Mouse (Mus musculus) c-Kit-positive CD71-positive TER-119-positive erythroid progenitor cells, embryonic 14.5 days (primary cell): Measurements from ENCODE around the gene Pgs1.

ENCODE experiments used
- DNase-seq: peaks from one replicate; pipeline ENCODE4 v3.0.0-alpha.2; 2013; ENCODE audit warnings: low spot score

Pgs1 gene

DNA sequence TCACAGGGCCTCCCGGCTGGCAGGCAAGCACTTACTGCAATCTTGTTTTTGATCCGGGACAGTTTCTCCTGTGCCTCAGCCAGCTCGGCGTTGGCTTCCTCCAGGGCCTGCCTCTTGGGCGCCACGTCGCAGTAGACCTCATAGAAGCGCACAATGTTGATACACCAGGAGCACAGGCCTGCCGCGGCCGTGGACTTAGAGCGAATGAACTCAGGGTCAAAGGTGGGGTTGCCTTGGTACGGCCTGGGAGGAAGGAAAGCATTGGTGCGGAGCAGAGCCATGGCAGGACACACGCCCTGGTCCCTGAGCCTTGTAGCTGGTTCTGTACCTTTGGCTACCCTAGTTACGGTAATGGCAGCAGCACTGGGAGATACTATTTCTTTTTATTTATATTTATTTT lies 64.1 kb downstream of the Pgs1 start:
- no peak for DNase-seq

GRCm38 (mm10) chr11:118058367-118058766 lies 72.3 kb downstream of the Pgs1 start:
- no peak for DNase-seq

DNA sequence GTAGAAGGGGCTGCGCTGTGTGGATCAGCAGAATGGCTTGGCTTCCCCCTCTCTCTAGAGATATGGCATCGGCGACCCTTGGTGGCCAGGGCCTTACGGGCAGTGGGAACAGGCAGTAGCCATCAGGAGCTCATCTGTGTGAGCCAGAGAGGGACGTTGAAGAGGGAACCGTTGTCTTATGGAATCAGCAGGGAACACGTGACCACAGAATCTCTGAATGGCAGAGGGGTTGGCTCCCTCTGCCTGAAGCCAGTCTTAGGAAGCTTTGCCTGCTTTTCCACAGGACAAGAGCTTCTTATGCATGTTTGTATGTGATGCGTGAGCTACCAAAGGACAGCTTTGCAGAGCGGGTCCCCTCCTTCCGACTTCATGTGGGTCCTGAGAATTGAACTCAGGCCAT lies 72.8 kb downstream of the Pgs1 start:
- no peak for DNase-seq

- no peak for DNase-seq
These were observed 73.9 kb downstream of the Pgs1 start for GRCm38 (mm10) chr11:118060038-118060437.

DNA sequence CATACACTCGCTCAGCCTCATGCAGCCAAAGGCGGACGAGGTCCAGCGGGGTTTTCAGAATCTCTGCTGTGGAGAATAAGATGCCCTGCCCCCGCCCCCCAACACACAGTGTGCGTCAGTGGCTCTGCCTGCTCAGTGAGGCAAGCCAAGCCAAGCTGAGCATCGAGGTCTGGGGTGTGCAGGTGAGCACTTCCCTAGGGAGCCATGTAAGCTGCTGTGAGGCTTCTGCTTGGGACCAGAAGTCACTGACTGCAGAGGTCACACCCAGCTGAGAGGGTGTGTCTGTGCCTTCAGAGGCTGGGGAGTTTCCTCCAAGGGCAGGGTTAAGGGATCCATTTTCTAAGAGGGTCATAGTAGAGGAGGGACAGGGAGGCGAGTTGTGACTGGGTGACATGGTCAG lies 81.5 kb downstream of the Pgs1 start:
- DNase-seq, result no peak

DNA sequence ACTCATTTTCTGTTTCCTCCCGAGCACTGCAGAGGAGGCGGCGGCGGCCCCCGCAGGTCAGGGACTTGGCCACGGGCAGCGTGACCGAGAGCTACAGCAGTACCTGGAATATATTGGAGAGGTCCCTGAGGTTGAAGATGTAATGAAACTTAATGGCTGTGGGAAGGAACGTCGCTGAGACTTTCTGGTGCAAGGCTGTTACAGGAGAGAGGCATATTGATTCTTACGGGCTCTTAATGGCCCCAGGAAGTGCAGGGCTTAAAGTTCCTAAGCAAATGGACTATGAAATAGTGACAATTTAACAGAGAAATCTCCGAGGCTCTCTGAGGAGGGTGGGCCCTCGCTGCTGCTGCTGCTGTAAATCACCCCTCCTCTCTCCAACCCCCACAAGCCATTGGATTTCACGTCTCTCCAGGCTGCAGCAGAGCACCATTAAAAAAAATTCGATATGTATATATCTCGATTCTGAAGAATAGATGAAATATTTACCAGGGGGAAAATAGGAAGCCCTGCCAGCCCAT lies 82.8 kb downstream of the Pgs1 start:
- no peak for DNase-seq

DNA sequence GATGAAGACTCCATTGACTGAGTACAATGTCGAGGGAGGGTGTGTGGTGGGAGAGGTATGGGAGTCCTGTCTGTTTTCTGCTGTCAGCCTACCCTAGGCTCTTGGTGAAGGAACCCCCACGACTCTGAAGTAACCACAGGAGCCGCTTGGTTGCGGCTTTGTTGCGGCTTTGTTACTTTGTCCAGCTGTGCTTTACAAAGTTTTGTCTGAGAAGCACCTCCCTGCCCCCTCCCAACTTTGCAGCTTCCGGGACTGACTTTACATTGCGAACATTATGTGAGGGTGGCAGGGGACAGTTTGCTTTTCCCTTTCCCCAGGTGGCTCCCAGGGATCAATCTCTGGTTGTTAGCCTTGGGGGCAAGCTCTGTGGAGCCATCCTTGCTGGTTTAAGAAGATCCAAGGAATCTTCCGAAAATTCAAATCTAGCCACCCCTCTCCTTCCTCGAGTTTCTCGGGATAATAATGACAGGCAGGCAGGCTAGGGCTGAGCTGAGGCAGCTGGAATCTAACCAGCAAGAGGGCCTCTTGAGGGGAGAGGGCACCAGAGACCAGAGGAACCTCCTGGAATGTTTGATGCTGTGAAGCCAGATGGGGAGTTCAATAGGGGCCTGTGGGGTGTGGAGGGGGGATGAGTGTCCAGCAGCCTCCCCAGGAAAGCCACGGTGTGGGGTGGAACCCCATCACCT lies 85.3 kb downstream of the Pgs1 start:
- no peak for DNase-seq
